Mouse (Mus musculus): ENCODE data around the gene Nup98. TPM values are rescaled to one million over a fixed set of nuclear protein-coding genes. Genes with fewer than 3 reads are reported as not detected.

The Nup98 gene
- polyA plus RNA-seq (2015; fragmentation: Nextera tagmentation; extraction: Ambion mirVana), result 29.4 and 31.8 TPM in 2 replicates

DNA sequence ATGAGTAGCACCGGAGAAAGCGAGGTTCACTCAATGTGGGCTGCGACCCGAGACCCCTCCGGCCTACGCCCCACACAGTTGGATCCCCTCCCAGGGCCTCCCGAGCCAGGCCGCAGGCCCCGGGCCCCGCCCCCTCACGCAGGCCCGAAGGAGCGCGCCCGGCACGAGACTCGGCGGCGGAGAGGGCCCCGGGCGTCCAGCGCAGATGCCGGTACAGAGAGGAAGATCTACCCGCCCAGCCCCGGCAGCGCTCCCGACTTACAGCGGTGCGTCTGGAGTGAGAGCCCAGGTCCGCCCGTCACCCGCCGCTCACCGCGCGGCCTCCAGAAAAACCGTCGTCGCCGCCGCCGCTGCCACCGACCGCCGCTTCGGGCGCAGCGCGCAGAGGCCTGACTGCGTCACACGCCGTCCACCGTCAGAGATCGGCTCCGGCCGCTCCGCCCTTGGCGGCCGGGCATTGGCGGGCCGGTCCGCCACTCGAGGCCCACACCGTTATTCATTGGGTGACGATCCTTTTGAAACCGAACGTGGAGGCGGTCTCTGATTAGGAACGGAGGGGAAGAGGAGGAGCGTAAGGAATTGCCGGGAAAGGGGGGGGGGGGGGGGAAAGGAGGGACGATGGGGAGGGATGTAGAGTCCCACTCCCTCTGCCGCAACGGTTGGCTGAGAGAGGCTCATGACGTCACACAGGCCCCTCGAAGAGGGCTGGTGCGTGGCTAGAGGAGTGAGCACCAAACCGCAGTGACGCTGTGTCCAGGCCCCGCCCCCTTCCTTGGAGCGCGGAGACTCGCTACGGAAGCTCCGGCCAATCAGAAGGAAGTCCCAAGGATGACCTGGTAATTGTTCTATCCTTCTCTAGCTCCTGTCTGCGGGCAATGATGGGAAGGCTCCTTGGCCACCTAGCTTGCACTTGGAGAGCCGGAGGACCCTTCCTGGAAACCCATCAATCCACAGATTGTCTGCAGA lies at the start of gene Nup98, which contains the start of gene Pgap2:
Gene Nup98 (minus strand): TSS at position 421 of the 966 bp plus-strand sequence.
Gene Pgap2 (plus strand): TSS at position 453 of the 966 bp plus-strand sequence.
- Histone ChIP-seq H3K27me3 (no peaks in the 10 kb centered on the region), H3K4me1 (peaks cover 7% of the 10 kb centered on the region; the same call in 1 of the 2 replicates), H3K9ac (peak within 1 kb of the TSS; percentile 86), H3K4me3 (replicated peaks) (peak within 1 kb of the TSS; percentile 91), H3K27ac (replicated peaks) (peak within 1 kb of the TSS; percentile 94), H3K4me2 (replicated peaks) (peak within 1 kb of the TSS; percentile 65), H3K36me3 (no peaks in the 10 kb centered on the region), H3K9me3 (replicated peaks) (no peaks in the 10 kb centered on the region)
- peak; percentile 99 for ATAC-seq (ENCODE audit: insufficient number of reproducible peaks, low FRiP score, low TSS enrichment, low read depth)
- WGBS, result under 1% methylated on average over 85 of the region's 87 CpGs

GRCm38 (mm10) chr7:102258753-102259152 lies 48.8 kb upstream of the Nup98 start:
- Histone ChIP-seq H3K27me3 (no peaks in the 10 kb centered on the region), H3K36me3 (no peaks in the 10 kb centered on the region), H3K9me3 (replicated peaks) (no peaks in the 10 kb centered on the region), H3K9ac (no peak overlapping the region), H3K27ac (replicated peaks) (no peak overlapping the region), H3K4me3 (replicated peaks) (no peak overlapping the region), H3K4me1 (no peaks in the 10 kb centered on the region), H3K4me2 (replicated peaks) (no peak overlapping the region)
- ATAC-seq (ENCODE audit: insufficient number of reproducible peaks, low FRiP score, low TSS enrichment, low read depth), result no peak
- WGBS, result 74% methylated on average over 3 of the region's 3 CpGs

- Histone ChIP-seq H3K4me3 (replicated peaks) (no peak overlapping the region), H3K4me2 (replicated peaks) (no peak overlapping the region), H3K9me3 (replicated peaks) (no peaks in the 10 kb centered on the region), H3K4me1 (no peaks in the 10 kb centered on the region), H3K9ac (no peak overlapping the region), H3K36me3 (no peaks in the 10 kb centered on the region), H3K27me3 (no peaks in the 10 kb centered on the region), H3K27ac (replicated peaks) (no peak overlapping the region)
- ATAC-seq (ENCODE audit: insufficient number of reproducible peaks, low FRiP score, low TSS enrichment, low read depth), result peak; percentile 72
- 18% methylated on average over 4 of the region's 4 CpGs for WGBS
These were observed 48.2 kb upstream of the Nup98 start for GRCm38 (mm10) chr7:102258189-102258588.

DNA sequence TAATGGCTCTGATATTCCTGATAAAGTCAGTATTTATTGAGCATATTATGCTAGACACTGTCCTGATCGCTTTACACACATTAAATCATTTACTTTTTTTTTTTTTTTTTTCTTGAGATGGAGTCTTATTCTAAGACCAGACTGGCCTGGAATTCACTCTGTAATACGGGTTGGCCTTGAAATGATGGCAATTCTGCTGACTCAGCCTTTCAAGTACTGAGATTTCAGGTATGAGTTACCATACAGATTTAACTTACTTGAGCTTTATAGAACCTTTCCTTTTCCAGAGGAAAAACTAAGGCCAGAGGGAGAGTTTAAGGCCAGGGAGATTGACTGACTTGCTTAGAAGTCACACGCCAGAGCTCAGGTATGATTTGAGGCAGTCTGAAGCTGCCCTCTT lies 46.7 kb upstream of the Nup98 start:
- no peaks in the 10 kb centered on the region for H3K4me1 ChIP-seq
- no peaks in the 10 kb centered on the region for H3K27me3 ChIP-seq
- H3K4me3 ChIP-seq (replicated peaks), result no peak overlapping the region
- H3K9ac ChIP-seq, result no peak overlapping the region
- no peaks in the 10 kb centered on the region for H3K36me3 ChIP-seq
- no peaks in the 10 kb centered on the region for H3K9me3 ChIP-seq (replicated peaks)
- no peak overlapping the region for H3K27ac ChIP-seq (replicated peaks)
- H3K4me2 ChIP-seq (replicated peaks), result no peak overlapping the region
- 78% methylated on average over 3 of the region's 3 CpGs for WGBS
- no peak for ATAC-seq (ENCODE audit: insufficient number of reproducible peaks, low FRiP score, low TSS enrichment, low read depth)

DNA sequence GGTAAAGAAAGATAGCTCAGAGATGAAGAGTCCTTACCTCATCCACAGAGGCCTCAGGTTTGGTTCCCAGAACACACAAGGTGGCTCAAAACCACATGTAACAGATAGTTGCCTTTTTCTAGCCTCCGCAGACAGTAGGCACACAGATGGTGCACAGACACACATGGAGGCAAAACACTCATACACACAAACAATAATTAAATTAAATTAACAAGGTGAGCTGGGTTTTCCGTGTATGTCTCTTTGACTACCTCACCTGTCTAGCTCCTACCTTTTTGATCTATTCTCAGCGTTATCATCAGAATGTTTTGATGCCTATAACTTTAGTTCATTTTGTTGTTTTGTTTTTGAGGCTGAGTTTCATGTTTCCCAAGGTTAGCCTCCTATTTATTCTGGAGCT lies 46.0 kb upstream of the Nup98 start, which contains the start of gene Rhog:
Gene Rhog (minus strand): TSS at position 101 of the 400 bp plus-strand sequence.
- peaks cover 5% of the 10 kb centered on the region; the same call in 1 of the 2 replicates for H3K4me1 ChIP-seq
- no peak within 1 kb of the TSS for H3K9ac ChIP-seq
- H3K4me3 ChIP-seq (replicated peaks), result no peak within 1 kb of the TSS
- WGBS, result 68% methylated on average over 3 of the region's 3 CpGs
- H3K36me3 ChIP-seq, result no peaks in the 10 kb centered on the region
- H3K9me3 ChIP-seq (replicated peaks), result no peaks in the 10 kb centered on the region
- no peak within 1 kb of the TSS for H3K27ac ChIP-seq (replicated peaks)
- ATAC-seq (ENCODE audit: insufficient number of reproducible peaks, low FRiP score, low TSS enrichment, low read depth), result no peak
- H3K27me3 ChIP-seq, result no peaks in the 10 kb centered on the region
- no peak within 1 kb of the TSS for H3K4me2 ChIP-seq (replicated peaks)

- H3K4me1 ChIP-seq, result peaks cover 11% of the 10 kb centered on the region
- no peaks in the 10 kb centered on the region for H3K27me3 ChIP-seq
- WGBS, result 71% methylated on average over 1 of the region's 1 CpGs
- no peak overlapping the region for H3K27ac ChIP-seq (replicated peaks)
- ATAC-seq (ENCODE audit: insufficient number of reproducible peaks, low FRiP score, low TSS enrichment, low read depth), result no peak
- no peak overlapping the region for H3K4me3 ChIP-seq (replicated peaks)
- no peak overlapping the region for H3K4me2 ChIP-seq (replicated peaks)
- no peaks in the 10 kb centered on the region for H3K36me3 ChIP-seq
- no peaks in the 10 kb centered on the region for H3K9me3 ChIP-seq (replicated peaks)
- H3K9ac ChIP-seq, result no peak overlapping the region
These were observed 43.7 kb upstream of the Nup98 start for GRCm38 (mm10) chr7:102253631-102254030.

GRCm38 (mm10) chr7:102250631-102251214 lies 40.7 kb upstream of the Nup98 start:
- H3K4me3 ChIP-seq (replicated peaks), result peak overlapping the region; percentile 84
- WGBS, result 1% methylated on average over 33 of the region's 33 CpGs
- no peaks in the 10 kb centered on the region for H3K36me3 ChIP-seq
- peak overlapping the region; percentile 99 for H3K27ac ChIP-seq (replicated peaks)
- H3K4me2 ChIP-seq (replicated peaks), result peak overlapping the region; percentile 79
- no peaks in the 10 kb centered on the region for H3K27me3 ChIP-seq
- peak; percentile 85 for ATAC-seq (ENCODE audit: insufficient number of reproducible peaks, low FRiP score, low TSS enrichment, low read depth)
- no peaks in the 10 kb centered on the region for H3K9me3 ChIP-seq (replicated peaks)
- peaks cover 41% of the 10 kb centered on the region for H3K4me1 ChIP-seq
- H3K9ac ChIP-seq, result peak overlapping the region; percentile 69

GRCm38 (mm10) chr7:102249896-102250630 lies 40.1 kb upstream of the Nup98 start:
- Histone ChIP-seq H3K4me1 (peaks cover 42% of the 10 kb centered on the region), H3K27me3 (no peaks in the 10 kb centered on the region), H3K4me3 (replicated peaks) (peak overlapping the region; percentile 84), H3K36me3 (no peaks in the 10 kb centered on the region), H3K4me2 (replicated peaks) (peak overlapping the region; percentile 79), H3K27ac (replicated peaks) (peak overlapping the region; percentile 99), H3K9me3 (replicated peaks) (no peaks in the 10 kb centered on the region), H3K9ac (peak overlapping the region; percentile 92)
- under 1% methylated on average over 37 of the region's 49 CpGs for WGBS
- ATAC-seq (ENCODE audit: insufficient number of reproducible peaks, low FRiP score, low TSS enrichment, low read depth), result peak; percentile 87

DNA sequence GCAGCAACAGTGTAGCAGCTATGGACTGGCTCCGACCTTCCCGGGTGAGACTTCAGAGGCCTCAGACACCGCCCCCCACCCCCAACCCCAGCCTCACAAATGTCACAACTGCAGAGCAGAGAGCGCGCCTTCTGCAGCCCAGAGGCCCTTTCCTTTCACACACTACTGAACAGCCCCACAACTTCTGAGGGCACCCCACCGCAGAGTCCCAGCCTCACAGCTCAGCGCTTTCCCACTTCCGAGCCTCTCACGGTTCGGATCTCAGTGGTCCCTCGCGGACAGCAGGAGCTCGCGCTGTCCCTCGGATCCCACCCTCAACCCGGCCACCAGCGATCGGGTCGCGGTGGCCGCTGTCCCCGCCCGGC lies 39.5 kb upstream of the Nup98 start:
- Histone ChIP-seq H3K36me3 (no peaks in the 10 kb centered on the region), H3K9me3 (replicated peaks) (no peaks in the 10 kb centered on the region), H3K9ac (peak overlapping the region; percentile 92), H3K4me2 (replicated peaks) (peak overlapping the region; percentile 79), H3K27ac (replicated peaks) (peak overlapping the region; percentile 99), H3K4me3 (replicated peaks) (peak overlapping the region; percentile 84), H3K27me3 (no peaks in the 10 kb centered on the region), H3K4me1 (peaks cover 42% of the 10 kb centered on the region)
- 1% methylated on average over 23 of the region's 23 CpGs for WGBS
- peak; percentile 16; the same call in 1 of the 2 replicates for ATAC-seq (ENCODE audit: insufficient number of reproducible peaks, low FRiP score, low TSS enrichment, low read depth)

- Histone ChIP-seq H3K4me1 (peaks cover 45% of the 10 kb centered on the region), H3K4me3 (replicated peaks) (peak overlapping the region; percentile 84), H3K36me3 (no peaks in the 10 kb centered on the region), H3K27me3 (no peaks in the 10 kb centered on the region), H3K9me3 (replicated peaks) (no peaks in the 10 kb centered on the region), H3K27ac (replicated peaks) (peak overlapping the region; percentile 99), H3K4me2 (replicated peaks) (peak overlapping the region; percentile 79), H3K9ac (peak overlapping the region; percentile 92)
- no peak for ATAC-seq (ENCODE audit: insufficient number of reproducible peaks, low FRiP score, low TSS enrichment, low read depth)
- 16% methylated on average over 16 of the region's 16 CpGs for WGBS
These were observed 38.9 kb upstream of the Nup98 start for GRCm38 (mm10) chr7:102248691-102249404.
